Mouse (Mus musculus) embryonic facial prominence, embryonic 14.5 days (tissue): ENCODE results near the gene Lama4. TPM values are rescaled to one million over a fixed set of nuclear protein-coding genes. Genes with fewer than 3 reads are reported as not detected.

Experiments used
- ATAC-seq: fragments of 200-750 bp; cut with Nextera tagmentation; 2 replicates; pipeline ENCODE4 v1.8.0; 2017; ENCODE audit warnings: low read depth, moderate number of reproducible peaks, moderate TSS enrichment
- DNase-seq: peaks from one replicate; pipeline ENCODE4 v3.0.0-alpha.2; 2015; ENCODE audit warnings: low spot score
- H3K27ac ChIP-seq: fragments of 300-500 bp; sonication (generic); replicated peaks from 2 replicates; pipeline ENCODE4 v1.5.1; 2014; ENCODE audit warnings: low read depth, mild to moderate bottlenecking, low read length, moderate library complexity
- H3K27me3 ChIP-seq: fragments of 300-500 bp; sonication (generic); replicated peaks from 2 replicates; pipeline ENCODE4 v1.6.1; 2014; ENCODE audit warnings: low read length; ENCODE audit not compliant: control insufficient read depth, insufficient read depth
- H3K36me3 ChIP-seq: fragments of 300-500 bp; sonication (generic); 2 replicates; pipeline ENCODE4 v1.6.1; 2014; ENCODE audit warnings: low read length, mixed read lengths; ENCODE audit not compliant: control insufficient read depth, insufficient read depth
- H3K4me1 ChIP-seq: fragments of 300-500 bp; sonication (generic); 2 replicates; pipeline ENCODE4 v1.6.1; 2014; ENCODE audit warnings: antibody characterized with exemption, low read length; ENCODE audit not compliant: control insufficient read depth, insufficient read depth
- H3K4me2 ChIP-seq: fragments of 300-500 bp; sonication (generic); 2 replicates; pipeline ENCODE4 v1.6.1; 2014; ENCODE audit warnings: low read depth, mild to moderate bottlenecking, low read length, moderate library complexity, mixed read lengths
- H3K4me3 ChIP-seq: fragments of 300-500 bp; sonication (generic); 2 replicates; pipeline ENCODE4 v1.5.1; 2014; ENCODE audit warnings: low read depth, mild to moderate bottlenecking, low read length
- H3K9ac ChIP-seq: fragments of 300-500 bp; sonication (generic); 2 replicates; pipeline ENCODE4 v1.6.1; 2014; ENCODE audit warnings: low read depth, mild to moderate bottlenecking, low read length, moderate library complexity, mixed read lengths
- H3K9me3 ChIP-seq: fragments of 300-500 bp; sonication (generic); 2 replicates; pipeline ENCODE4 v1.6.1; 2016; ENCODE audit warnings: low read length; ENCODE audit not compliant: control insufficient read depth
- WGBS: fragments of 180-500 bp; shearing (Covaris S2); extraction: QIAGEN DNeasy Blood & Tissue Kit; methylation state at CpG from one replicate; pipeline ENCODE4 v1.1.7; 2014; 5-methylcytosine and 5-hydroxymethylcytosine counted together
- polyA plus RNA-seq: library from polyadenylated mRNA; unstranded; fragments of >200 nt; fragmentation: Nextera tagmentation; extraction: Ambion mirVana; gene quantifications from 2 replicates; pipeline ENCODE4 v1.2.1, GENCODE M21; 2014

Lama4 gene
- polyA plus RNA-seq, 1 experiment from 2014 or later, result 106 TPM

- H3K9ac ChIP-seq, result no peak overlapping the region
- H3K36me3 ChIP-seq, result peaks cover 22% of the 10 kb centered on the region; the same call in 1 of the 2 replicates
- ATAC-seq (no peak), DNase-seq (no peak)
- no peaks in the 10 kb centered on the region for H3K9me3 ChIP-seq
- no peaks in the 10 kb centered on the region for H3K27me3 ChIP-seq
- H3K4me3 ChIP-seq, result no peak overlapping the region
- no peak overlapping the region for H3K27ac ChIP-seq
- no peaks in the 10 kb centered on the region for H3K4me1 ChIP-seq
- no peak overlapping the region for H3K4me2 ChIP-seq
These were observed 38.2 kb downstream of the Lama4 start for GRCm38 (mm10) chr10:39003520-39003919.

- no peaks in the 10 kb centered on the region for H3K27me3 ChIP-seq
- DNase-seq (peak; percentile 59), ATAC-seq (peak; percentile 51; the same call in 1 of the 2 replicates)
- 65% methylated on average over 8 of the region's 8 CpGs for WGBS
- H3K9ac ChIP-seq, result no peak overlapping the region
- no peak overlapping the region for H3K4me2 ChIP-seq
- H3K27ac ChIP-seq, result no peak overlapping the region; the same call in 1 of the 2 replicates
- H3K9me3 ChIP-seq, result no peaks in the 10 kb centered on the region
- H3K4me1 ChIP-seq, result no peaks in the 10 kb centered on the region
- H3K36me3 ChIP-seq, result peaks cover 25% of the 10 kb centered on the region; the same call in 1 of the 2 replicates
- no peak overlapping the region for H3K4me3 ChIP-seq
These were observed 40.2 kb downstream of the Lama4 start for GRCm38 (mm10) chr10:39005494-39005893.

- Histone ChIP-seq H3K4me1 (no peaks in the 10 kb centered on the region), H3K27me3 (no peaks in the 10 kb centered on the region), H3K27ac (no peak overlapping the region), H3K9ac (no peak overlapping the region), H3K4me2 (no peak overlapping the region), H3K9me3 (no peaks in the 10 kb centered on the region), H3K4me3 (no peak overlapping the region), H3K36me3 (peaks cover 34% of the 10 kb centered on the region)
- DNase-seq (peak; percentile 73), ATAC-seq (peak; percentile 73; the same call in 1 of the 2 replicates)
- WGBS, result 47% methylated on average over 4 of the region's 4 CpGs
These were observed 41.3 kb downstream of the Lama4 start for GRCm38 (mm10) chr10:39006433-39007105.

GRCm38 (mm10) chr10:39014836-39015235, 49.5 kb downstream of the Lama4 start:
- H3K4me2 ChIP-seq, result no peak overlapping the region
- ATAC-seq (no peak), DNase-seq (no peak)
- H3K4me1 ChIP-seq, result no peaks in the 10 kb centered on the region
- no peaks in the 10 kb centered on the region for H3K27me3 ChIP-seq
- peaks cover 67% of the 10 kb centered on the region for H3K36me3 ChIP-seq
- H3K27ac ChIP-seq, result no peak overlapping the region
- no peak overlapping the region for H3K9ac ChIP-seq
- no peaks in the 10 kb centered on the region for H3K9me3 ChIP-seq
- 76% methylated on average over 2 of the region's 2 CpGs for WGBS
- no peak overlapping the region for H3K4me3 ChIP-seq

- Histone ChIP-seq H3K27ac (no peak overlapping the region), H3K4me2 (no peak overlapping the region), H3K27me3 (no peaks in the 10 kb centered on the region), H3K4me3 (no peak overlapping the region), H3K9ac (no peak overlapping the region), H3K4me1 (no peaks in the 10 kb centered on the region), H3K9me3 (no peaks in the 10 kb centered on the region), H3K36me3 (peaks cover 47% of the 10 kb centered on the region)
- ATAC-seq, result no peak
- DNase-seq, result no peak
- WGBS, result 78% methylated on average over 4 of the region's 4 CpGs
These were observed 52.7 kb downstream of the Lama4 start for GRCm38 (mm10) chr10:39017986-39018385.

GRCm38 (mm10) chr10:39018635-39019034, 53.3 kb downstream of the Lama4 start:
- DNase-seq, result no peak
- 90% methylated on average over 1 of the region's 1 CpGs for WGBS
- ATAC-seq, result no peak

GRCm38 (mm10) chr10:39023618-39024256, 58.4 kb downstream of the Lama4 start:
- 67% methylated on average over 5 of the region's 5 CpGs for WGBS
- DNase-seq (no peak), ATAC-seq (no peak)
- Histone ChIP-seq H3K27ac (no peak overlapping the region), H3K4me3 (no peak overlapping the region), H3K27me3 (no peaks in the 10 kb centered on the region), H3K9ac (no peak overlapping the region), H3K9me3 (no peaks in the 10 kb centered on the region), H3K4me1 (no peaks in the 10 kb centered on the region), H3K36me3 (peaks cover 27% of the 10 kb centered on the region), H3K4me2 (no peak overlapping the region)

More at GRCm38 (mm10) chr10:39018635-39019034, 53.3 kb downstream of the Lama4 start:
- H3K4me3 ChIP-seq, result no peak overlapping the region
- no peaks in the 10 kb centered on the region for H3K9me3 ChIP-seq
- no peaks in the 10 kb centered on the region for H3K27me3 ChIP-seq
- peaks cover 42% of the 10 kb centered on the region for H3K36me3 ChIP-seq
- no peak overlapping the region for H3K9ac ChIP-seq
- H3K4me1 ChIP-seq, result no peaks in the 10 kb centered on the region
- no peak overlapping the region for H3K4me2 ChIP-seq
- no peak overlapping the region for H3K27ac ChIP-seq

GRCm38 (mm10) chr10:39026529-39026928, 61.2 kb downstream of the Lama4 start:
- Histone ChIP-seq H3K27me3 (no peaks in the 10 kb centered on the region), H3K9ac (no peak overlapping the region), H3K4me1 (peaks cover 8% of the 10 kb centered on the region), H3K4me3 (no peak overlapping the region), H3K9me3 (no peaks in the 10 kb centered on the region), H3K27ac (no peak overlapping the region), H3K4me2 (no peak overlapping the region), H3K36me3 (peaks cover 38% of the 10 kb centered on the region)
- ATAC-seq, result no peak
- DNase-seq, result no peak
- 79% methylated on average over 8 of the region's 8 CpGs for WGBS

- no peak for DNase-seq
These were observed 61.7 kb downstream of the Lama4 start for GRCm38 (mm10) chr10:39027058-39027457.

More at GRCm38 (mm10) chr10:39027058-39027457, 61.7 kb downstream of the Lama4 start:
- WGBS, result 58% methylated on average over 5 of the region's 5 CpGs
- Histone ChIP-seq H3K9ac (no peak overlapping the region), H3K36me3 (peaks cover 38% of the 10 kb centered on the region), H3K4me3 (no peak overlapping the region), H3K4me1 (peaks cover 8% of the 10 kb centered on the region), H3K27me3 (no peaks in the 10 kb centered on the region), H3K9me3 (no peaks in the 10 kb centered on the region), H3K4me2 (no peak overlapping the region), H3K27ac (no peak overlapping the region)
- no peak for ATAC-seq
